Mouse (Mus musculus) kidney, embryonic 16.5 days (tissue): ENCODE data around the gene Grin2d. TPM values are rescaled to one million over a fixed set of nuclear protein-coding genes. Genes with fewer than 3 reads are reported as not detected.
A peak's percentile ranks its signal among the peaks of the same experiment; 100 is the strongest.

Experiments
- ATAC-seq: fragments of 200-750 bp; cut with Nextera tagmentation; 2 replicates; pipeline ENCODE4 v1.8.0; 2017; ENCODE audit warnings: moderate TSS enrichment; ENCODE audit not compliant: low FRiP score, low TSS enrichment
- H3K27ac ChIP-seq: fragments of 300-500 bp; sonication (generic); 2 replicates; pipeline ENCODE4 v1.5.1; 2014; ENCODE audit warnings: low read length
- H3K27me3 ChIP-seq: fragments of 300-500 bp; sonication (generic); 2 replicates; pipeline ENCODE4 v1.6.1; 2014; ENCODE audit warnings: low read length, control low read depth, mixed read lengths; ENCODE audit not compliant: insufficient read depth
- H3K36me3 ChIP-seq: fragments of 300-500 bp; sonication (generic); 2 replicates; pipeline ENCODE4 v1.6.1; 2014; ENCODE audit warnings: low read length, control low read depth, mixed read lengths; ENCODE audit not compliant: insufficient read depth
- H3K4me1 ChIP-seq: fragments of 300-500 bp; sonication (generic); 2 replicates; pipeline ENCODE4 v1.6.1; 2014; ENCODE audit warnings: low read length, control low read depth, mixed read lengths; ENCODE audit not compliant: insufficient read depth
- H3K4me2 ChIP-seq: fragments of 300-500 bp; sonication (generic); replicated peaks from 2 replicates; pipeline ENCODE4 v1.6.1; 2014; ENCODE audit warnings: low read depth, low read length
- H3K4me3 ChIP-seq: fragments of 300-500 bp; sonication (generic); 2 replicates; pipeline ENCODE4 v1.5.1; 2014; ENCODE audit warnings: mild to moderate bottlenecking, low read length
- H3K9ac ChIP-seq: fragments of 300-500 bp; sonication (generic); replicated peaks from 2 replicates; pipeline ENCODE4 v1.6.1; 2014; ENCODE audit warnings: low read length
- H3K9me3 ChIP-seq: fragments of 300-500 bp; sonication (generic); 2 replicates; pipeline ENCODE4 v1.6.1; 2016; ENCODE audit warnings: low read length, control low read depth
- WGBS: fragments of 180-500 bp; shearing (Covaris S2); extraction: QIAGEN DNeasy Blood & Tissue Kit; methylation state at CpG from one replicate; pipeline ENCODE4 v1.1.7; 2014; 5-methylcytosine and 5-hydroxymethylcytosine counted together
- polyA plus RNA-seq: library from polyadenylated mRNA; unstranded; fragments of >200 nt; fragmentation: Nextera tagmentation; extraction: Ambion mirVana; gene quantifications from 2 replicates; pipeline ENCODE4 v1.2.1, GENCODE M21; 2015

Gene Grin2d
- polyA plus RNA-seq, 1 experiment from 2014 or later = 0.25 TPM

GRCm38 (mm10) chr7:45859008-45859407 is 19.2 kb downstream of the Grin2d start:
- Histone ChIP-seq H3K9ac (no peak overlapping the region), H3K36me3 (no peaks in the 10 kb centered on the region), H3K27me3 (peaks cover 12% of the 10 kb centered on the region), H3K9me3 (no peaks in the 10 kb centered on the region), H3K4me3 (no peak overlapping the region), H3K4me1 (peaks cover 13% of the 10 kb centered on the region; the same call in 1 of the 2 replicates), H3K4me2 (no peak overlapping the region), H3K27ac (no peak overlapping the region)
- no peak for ATAC-seq
- 47% methylated on average over 4 of the region's 4 CpGs for WGBS

- H3K9me3 ChIP-seq = no peaks in the 10 kb centered on the region
- H3K4me1 ChIP-seq = peaks cover 13% of the 10 kb centered on the region; the same call in 1 of the 2 replicates
- WGBS = 2% methylated on average over 28 of the region's 30 CpGs
- H3K9ac ChIP-seq = peak overlapping the region; percentile 45
- ATAC-seq = peak; percentile 67
- H3K4me3 ChIP-seq = peak overlapping the region; percentile 40
- peaks cover 12% of the 10 kb centered on the region for H3K27me3 ChIP-seq
- peak overlapping the region; percentile 54 for H3K4me2 ChIP-seq
- no peaks in the 10 kb centered on the region for H3K36me3 ChIP-seq
- no peak overlapping the region for H3K27ac ChIP-seq
These were observed 21.0 kb downstream of the Grin2d start for GRCm38 (mm10) chr7:45856950-45857901.

GRCm38 (mm10) chr7:45853089-45853488 is 25.1 kb downstream of the Grin2d start:
- Histone ChIP-seq H3K36me3 (no peaks in the 10 kb centered on the region), H3K4me2 (no peak overlapping the region), H3K4me3 (no peak overlapping the region), H3K9me3 (no peaks in the 10 kb centered on the region), H3K27ac (no peak overlapping the region), H3K9ac (no peak overlapping the region), H3K27me3 (peaks cover 7% of the 10 kb centered on the region; the same call in 1 of the 2 replicates), H3K4me1 (peaks cover 13% of the 10 kb centered on the region; the same call in 1 of the 2 replicates)
- WGBS = 71% methylated on average over 12 of the region's 12 CpGs
- ATAC-seq = no peak

- H3K36me3 ChIP-seq = no peaks in the 10 kb centered on the region
- H3K27ac ChIP-seq = no peak overlapping the region
- no peaks in the 10 kb centered on the region for H3K4me1 ChIP-seq
- H3K9me3 ChIP-seq = no peaks in the 10 kb centered on the region
- ATAC-seq = no peak
- H3K27me3 ChIP-seq = no peaks in the 10 kb centered on the region; the same call in 1 of the 2 replicates
- H3K4me3 ChIP-seq = no peak overlapping the region
- 73% methylated on average over 3 of the region's 3 CpGs for WGBS
- no peak overlapping the region for H3K9ac ChIP-seq
- H3K4me2 ChIP-seq = no peak overlapping the region
These were observed 27.5 kb downstream of the Grin2d start for GRCm38 (mm10) chr7:45850661-45851060.

GRCm38 (mm10) chr7:45848447-45849027 is 29.6 kb downstream of the Grin2d start:
- H3K27ac ChIP-seq = no peak overlapping the region
- no peaks in the 10 kb centered on the region for H3K36me3 ChIP-seq
- H3K27me3 ChIP-seq = no peaks in the 10 kb centered on the region; the same call in 1 of the 2 replicates
- no peaks in the 10 kb centered on the region for H3K4me1 ChIP-seq
- ATAC-seq = no peak
- 19% methylated on average over 6 of the region's 6 CpGs for WGBS
- no peak overlapping the region for H3K4me3 ChIP-seq
- no peaks in the 10 kb centered on the region for H3K9me3 ChIP-seq
- H3K4me2 ChIP-seq = no peak overlapping the region
- H3K9ac ChIP-seq = no peak overlapping the region

- 87% methylated on average over 10 of the region's 10 CpGs for WGBS
- no peaks in the 10 kb centered on the region for H3K4me1 ChIP-seq
- no peak overlapping the region for H3K4me3 ChIP-seq
- no peaks in the 10 kb centered on the region for H3K36me3 ChIP-seq
- H3K4me2 ChIP-seq = no peak overlapping the region
- no peaks in the 10 kb centered on the region; the same call in 1 of the 2 replicates for H3K27me3 ChIP-seq
- H3K27ac ChIP-seq = no peak overlapping the region
- no peak overlapping the region for H3K9ac ChIP-seq
- no peaks in the 10 kb centered on the region for H3K9me3 ChIP-seq
- ATAC-seq = no peak
These were observed 35.0 kb downstream of the Grin2d start for GRCm38 (mm10) chr7:45842950-45843744.

GRCm38 (mm10) chr7:45833924-45834323 is 44.3 kb downstream of the Grin2d start:
- H3K4me2 ChIP-seq = peak overlapping the region; percentile 64
- no peak overlapping the region for H3K27ac ChIP-seq
- H3K4me1 ChIP-seq = peaks cover 31% of the 10 kb centered on the region
- WGBS = 4% methylated on average over 19 of the region's 31 CpGs
- peak overlapping the region; percentile 63 for H3K9ac ChIP-seq
- peaks cover 1% of the 10 kb centered on the region; the same call in 1 of the 2 replicates for H3K36me3 ChIP-seq
- no peak for ATAC-seq
- H3K4me3 ChIP-seq = peak overlapping the region; percentile 46
- no peaks in the 10 kb centered on the region for H3K9me3 ChIP-seq
- peaks cover 38% of the 10 kb centered on the region for H3K27me3 ChIP-seq

- Histone ChIP-seq H3K4me1 (peaks cover 31% of the 10 kb centered on the region), H3K27ac (no peak overlapping the region), H3K9me3 (no peaks in the 10 kb centered on the region), H3K4me3 (peak overlapping the region; percentile 46), H3K4me2 (peak overlapping the region; percentile 64), H3K9ac (peak overlapping the region; percentile 63), H3K36me3 (peaks cover 8% of the 10 kb centered on the region), H3K27me3 (peaks cover 38% of the 10 kb centered on the region)
- ATAC-seq = no peak
- under 1% methylated on average over 77 of the region's 86 CpGs for WGBS
These were observed 44.9 kb downstream of the Grin2d start for GRCm38 (mm10) chr7:45833148-45833790.

- no peaks in the 10 kb centered on the region for H3K9me3 ChIP-seq
- peak overlapping the region; percentile 64 for H3K4me2 ChIP-seq
- H3K4me3 ChIP-seq = peak overlapping the region; percentile 46
- 10% methylated on average over 29 of the region's 30 CpGs for WGBS
- H3K36me3 ChIP-seq = peaks cover 16% of the 10 kb centered on the region
- peaks cover 38% of the 10 kb centered on the region for H3K27me3 ChIP-seq
- ATAC-seq = no peak
- no peak overlapping the region for H3K27ac ChIP-seq
- peak overlapping the region; percentile 63; the same call in 1 of the 2 replicates for H3K9ac ChIP-seq
- peaks cover 31% of the 10 kb centered on the region for H3K4me1 ChIP-seq
These were observed 45.8 kb downstream of the Grin2d start for GRCm38 (mm10) chr7:45832428-45832827.
